Mouse (Mus musculus) gastrocnemius, adult 2 months (tissue): ENCODE data around the gene Shisa2. TPM values are rescaled to one million over a fixed set of nuclear protein-coding genes. Genes with fewer than 3 reads are reported as not detected.

Experiments
- DNase-seq: peaks from one replicate; pipeline ENCODE4 v3.0.0; 2022
- H3K27ac ChIP-seq: fragments of 200-600 bp; 2 replicates; pipeline ENCODE4 v1.8.1; 2022; ENCODE audit warnings: mild to moderate bottlenecking
- H3K4me3 ChIP-seq: fragments of 200-600 bp; 2 replicates; pipeline ENCODE4 v1.8.1; 2022; ENCODE audit warnings: mild to moderate bottlenecking, moderate library complexity
- CTCF ChIP-seq: fragments of 200-600 bp; IDR thresholded peaks from 2 replicates; pipeline ENCODE4 v1.8.1; 2022; ENCODE audit warnings: antibody characterized with exemption, mild to moderate bottlenecking, moderate library complexity
- intact Hi-C: fragments of 180-260 bp; cut with DNase I; formaldehyde crosslinking; loops from one replicate; pipeline ENCODE4 v1.15.1; 2025
- total RNA-seq, 2 experiments: library from RNA; stranded (reverse); gene quantifications; 2 replicates each; pipeline ENCODE4 v1.2.3; 2021

Gene Shisa2
- total RNA-seq, 2 experiments from 2014 or later, result 70.6 to 96.6 TPM

DNA sequence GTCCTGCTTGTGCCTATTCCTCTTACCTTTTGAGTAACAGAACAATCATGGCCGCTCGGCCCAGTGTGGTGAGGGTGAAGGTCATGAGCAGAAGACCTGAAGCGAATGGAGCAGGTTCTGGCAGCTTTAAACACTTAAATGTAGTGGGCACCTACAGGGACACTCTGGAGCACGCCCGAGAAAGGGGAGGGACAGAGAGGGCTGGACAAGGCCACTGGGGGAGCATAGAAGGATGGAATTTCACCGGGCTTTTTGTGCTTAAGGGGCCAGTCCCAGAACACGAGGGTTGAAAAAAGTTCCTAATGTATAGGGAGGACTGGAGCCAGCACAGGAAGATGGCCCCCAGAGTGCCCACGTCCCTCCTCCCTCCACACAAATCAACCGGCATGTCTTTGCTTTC is 8.9 kb downstream of the Shisa2 start:
- Histone ChIP-seq H3K4me3 (no peak overlapping the region), H3K27ac (no peak overlapping the region)
- intact Hi-C loops, result no loop called here
- TF ChIP-seq CTCF, result no peak
- DNase-seq, result no peak

DNA sequence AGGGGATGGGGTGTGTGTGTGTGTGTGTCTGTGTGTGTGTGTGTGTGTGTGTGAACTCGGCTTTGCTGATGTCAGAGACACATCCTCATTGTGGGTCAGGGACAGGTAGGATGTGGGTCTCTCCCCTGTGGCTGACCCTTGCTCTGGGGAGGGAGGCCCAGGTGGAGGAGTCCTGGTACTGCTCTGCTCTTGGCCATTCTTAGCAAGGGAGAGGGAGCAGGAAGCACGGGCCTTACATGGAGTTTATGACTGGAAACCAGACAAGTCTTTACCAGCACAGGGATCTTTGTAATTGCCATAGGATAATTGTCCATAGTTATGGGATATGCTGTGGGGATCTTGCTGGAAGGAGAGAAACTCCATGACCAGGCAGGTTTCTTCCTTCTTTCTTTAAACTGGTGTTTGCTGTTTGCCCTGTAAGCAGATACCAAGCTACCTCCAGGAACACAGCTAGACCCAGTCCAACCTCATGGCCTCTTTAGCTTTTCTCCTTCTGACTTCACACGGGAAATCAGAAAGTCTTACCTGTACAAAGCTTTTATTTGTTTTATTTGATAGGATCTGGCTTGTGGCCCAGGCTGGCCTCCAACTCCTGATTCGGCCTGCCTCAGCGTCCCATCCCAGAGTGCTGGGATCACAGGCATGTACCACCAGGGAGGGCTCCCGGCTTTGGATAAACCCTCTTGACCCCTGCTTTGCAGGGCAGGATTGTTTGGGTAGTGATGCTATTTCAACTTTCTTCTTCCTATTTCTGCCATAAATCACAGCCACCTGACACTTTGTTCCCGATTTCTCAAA is 14.0 kb downstream of the Shisa2 start:
- DNase-seq, result no peak
- no peak overlapping the region for H3K4me3 ChIP-seq
- no peak for TF ChIP-seq CTCF
- intact Hi-C loops, result no loop called here
- no peak overlapping the region for H3K27ac ChIP-seq

DNA sequence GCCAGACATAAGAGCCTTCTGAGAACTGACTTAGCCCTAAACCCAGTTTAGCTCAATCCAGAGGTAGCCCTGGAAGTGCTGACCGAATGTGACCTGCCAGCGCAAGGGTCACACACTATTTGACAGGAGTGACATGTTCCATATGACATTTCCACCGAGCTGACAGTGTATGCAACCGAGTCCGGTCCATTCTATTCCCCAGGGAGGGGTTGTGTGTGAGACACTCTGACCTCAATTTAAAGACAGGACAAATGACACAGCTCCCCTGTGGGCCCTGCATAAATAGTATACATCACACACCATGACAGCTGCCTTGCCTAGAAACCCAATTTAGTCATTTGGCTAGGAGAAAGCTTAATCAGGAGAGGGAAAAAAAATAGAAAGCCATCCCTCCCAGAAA is 16.7 kb downstream of the Shisa2 start:
- no peak overlapping the region for H3K27ac ChIP-seq
- DNase-seq, result no peak
- no peak for TF ChIP-seq CTCF
- intact Hi-C loops, result no loop called here
- no peak overlapping the region for H3K4me3 ChIP-seq

DNA sequence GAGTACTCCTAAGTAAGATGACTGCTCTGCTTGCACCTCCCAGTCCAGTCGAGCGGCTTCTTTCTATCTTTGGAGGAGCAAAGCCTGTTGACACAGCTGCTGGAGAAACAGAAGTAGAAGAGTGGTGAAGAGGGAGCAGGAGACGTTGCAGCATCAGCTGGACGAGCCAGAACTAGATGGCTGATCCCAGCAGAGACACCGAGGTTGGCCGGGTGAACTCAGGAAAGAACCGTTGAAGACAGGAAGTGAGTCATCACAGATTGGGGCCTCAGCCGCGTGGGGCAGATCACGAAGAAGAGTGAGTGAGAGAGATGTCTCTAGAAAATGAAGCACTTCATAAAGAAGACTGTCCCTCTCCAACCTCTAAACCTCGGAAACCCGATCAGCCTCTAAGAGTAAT is 18.5 kb downstream of the Shisa2 start:
- no peak for DNase-seq
- Histone ChIP-seq H3K27ac (peak overlapping the region; percentile 35; the same call in 1 of the 2 replicates), H3K4me3 (no peak overlapping the region)
- intact Hi-C loops, result no loop called here
- no peak for TF ChIP-seq CTCF

DNA sequence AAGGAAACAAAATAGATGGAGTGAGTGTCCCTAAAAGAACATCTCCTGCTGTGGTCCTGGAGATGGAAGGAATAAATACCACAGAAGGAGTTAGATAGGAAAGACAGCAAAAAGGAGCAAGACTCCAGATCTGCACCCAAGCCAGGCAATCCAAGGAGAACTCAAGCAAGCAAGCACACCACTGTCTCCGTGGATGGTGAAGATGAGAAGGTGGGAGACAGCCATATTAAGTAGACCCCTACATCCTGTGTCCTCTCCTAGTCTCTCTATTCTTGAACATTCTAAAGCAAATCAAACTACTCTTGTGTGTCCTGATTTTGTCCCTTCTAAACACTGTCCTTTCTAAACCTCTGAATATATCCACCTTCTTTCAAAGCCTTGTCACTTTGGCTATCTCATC is 19.1 kb downstream of the Shisa2 start:
- no peak overlapping the region for H3K4me3 ChIP-seq
- no peak for DNase-seq
- no peak overlapping the region for H3K27ac ChIP-seq
- no peak for TF ChIP-seq CTCF
- intact Hi-C loops, result no loop called here

DNA sequence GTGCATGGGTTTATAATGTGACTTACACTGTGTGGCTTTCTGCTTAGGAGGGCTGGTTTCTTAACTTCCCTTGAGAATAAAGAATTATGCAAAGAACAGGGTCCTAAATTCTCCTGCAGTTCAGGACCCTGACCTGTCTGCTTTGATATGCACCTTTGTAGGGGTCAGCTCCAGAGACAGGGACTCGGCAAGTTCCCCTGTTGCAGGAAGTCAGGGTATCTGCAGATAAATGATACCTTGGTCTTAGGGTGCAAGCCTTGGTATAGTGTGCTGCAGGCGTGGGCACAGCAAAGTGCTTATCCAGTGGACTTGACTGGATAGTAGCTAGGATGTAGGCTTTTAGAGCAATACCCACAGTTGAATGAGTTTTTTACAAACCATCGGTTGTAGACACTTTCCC is 19.8 kb downstream of the Shisa2 start:
- intact Hi-C loops, result no loop called here
- DNase-seq, result no peak
- Histone ChIP-seq H3K4me3 (no peak overlapping the region), H3K27ac (no peak overlapping the region)
- no peak for TF ChIP-seq CTCF

DNA sequence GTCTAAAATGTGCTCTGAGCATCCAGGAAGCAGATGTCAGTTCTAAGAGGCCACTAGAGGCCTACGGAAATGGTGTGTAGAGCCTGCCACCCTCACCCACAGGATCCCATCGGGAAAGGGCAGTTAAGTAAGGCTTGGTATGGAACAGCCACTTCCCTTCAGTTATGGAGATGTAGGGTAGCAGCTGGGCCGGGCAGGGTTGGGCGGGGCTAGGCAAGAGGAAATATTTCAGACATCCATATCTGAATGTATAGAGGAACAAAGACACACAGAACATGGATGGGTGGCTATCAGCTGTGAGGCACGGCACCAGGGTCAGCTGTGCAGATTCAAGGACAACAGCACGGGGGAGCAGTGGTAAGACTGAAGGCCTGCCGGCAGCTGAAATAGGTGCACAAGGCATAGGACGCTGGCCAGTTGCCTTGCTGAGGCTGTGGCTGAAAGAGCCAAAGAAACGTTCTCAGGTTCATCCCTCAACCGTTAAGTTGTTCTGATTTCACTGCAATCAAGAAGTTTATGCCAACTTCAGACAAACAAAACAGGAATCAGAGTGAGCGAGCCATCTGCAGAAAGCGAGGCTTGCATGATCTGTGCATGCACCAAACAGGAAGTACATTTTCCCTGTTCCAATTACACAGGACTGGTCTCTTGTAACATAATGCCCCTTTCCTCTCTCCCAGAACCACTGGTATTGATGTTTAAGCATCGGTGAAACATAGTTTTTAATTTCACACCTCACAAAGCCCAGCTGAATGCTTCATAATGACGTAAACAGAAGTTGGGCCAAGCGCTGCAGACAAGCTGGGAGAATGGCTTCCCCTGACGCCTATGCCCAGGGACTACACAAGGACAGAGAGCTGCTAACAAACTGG is 22.0 kb downstream of the Shisa2 start:
- TF ChIP-seq CTCF, result peak; percentile 47
- Histone ChIP-seq H3K27ac (peak overlapping the region; percentile 28; the same call in 1 of the 2 replicates), H3K4me3 (no peak overlapping the region)
- peak; percentile 62 for DNase-seq
- intact Hi-C loops, result no loop called here

DNA sequence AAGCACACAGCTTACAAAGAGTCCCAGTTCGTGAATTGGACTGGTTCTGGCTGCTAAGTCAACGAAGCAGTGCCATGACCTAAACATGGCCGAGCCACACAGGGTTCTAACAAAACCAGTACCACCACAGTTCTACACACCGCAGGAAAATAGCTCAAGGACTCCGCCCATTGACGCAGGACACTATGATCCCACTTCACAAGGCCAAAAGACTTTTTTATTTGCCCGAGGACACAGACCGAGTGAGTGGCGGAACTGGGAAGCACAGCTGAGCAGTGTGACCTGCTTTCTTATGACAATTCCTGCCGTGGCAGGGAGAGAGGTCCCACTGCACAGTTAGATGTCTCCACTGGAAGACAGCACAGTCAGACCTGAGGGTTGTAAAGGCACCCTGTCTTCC is 23.5 kb downstream of the Shisa2 start:
- intact Hi-C loops, result no loop called here
- Histone ChIP-seq H3K27ac (no peak overlapping the region), H3K4me3 (no peak overlapping the region)
- DNase-seq, result no peak
- TF ChIP-seq CTCF, result no peak

DNA sequence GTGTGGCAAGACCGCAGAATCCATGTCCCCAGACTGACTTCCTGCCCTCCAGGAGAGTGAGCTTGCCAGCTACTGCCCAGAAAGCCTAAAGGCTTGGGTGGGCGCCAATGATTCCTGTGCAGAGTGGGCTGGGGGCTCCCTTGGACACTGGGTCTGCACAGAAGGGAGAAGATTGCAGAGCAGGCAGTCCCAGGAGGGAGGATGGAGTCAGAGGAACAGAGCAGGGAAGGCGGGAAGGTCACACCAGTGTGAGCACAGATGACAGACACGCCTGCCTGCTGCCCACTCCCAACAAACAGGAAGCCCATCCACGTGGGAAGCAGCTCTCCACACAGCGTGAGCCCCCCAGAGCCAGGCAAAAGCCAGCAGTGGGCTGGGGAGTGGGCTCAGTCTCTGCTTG is 24.2 kb downstream of the Shisa2 start:
- DNase-seq, result no peak
- intact Hi-C loops, result no loop called here
- no peak for TF ChIP-seq CTCF

DNA sequence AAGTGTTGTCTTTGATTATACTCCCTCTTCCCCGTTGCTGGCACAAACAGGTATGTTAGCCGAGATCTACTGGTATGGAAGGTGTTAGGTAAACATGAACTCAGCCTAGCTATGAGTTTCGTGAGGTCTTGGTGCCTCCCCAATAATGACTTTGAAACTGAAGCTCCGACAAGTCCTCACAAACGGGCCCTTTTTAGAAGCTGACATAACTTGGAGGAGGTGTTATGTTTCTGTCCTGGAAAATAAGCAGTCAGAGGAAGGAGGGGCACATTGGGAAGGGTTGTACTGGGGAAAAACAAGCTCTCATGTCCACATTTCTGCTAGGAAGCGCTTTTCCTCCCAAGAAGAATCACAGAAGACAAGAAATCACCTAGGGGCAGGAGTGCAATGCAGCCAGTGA is 31.5 kb downstream of the Shisa2 start:
- intact Hi-C loops, result loop anchor here (2.0 kb wide), 1 partner anchor 30 kb away; no protein-coding TSS in a partner anchor
- DNase-seq, result peak; percentile 29
- peak overlapping the region; percentile 24; the same call in 1 of the 2 replicates for H3K4me3 ChIP-seq
- no peak for TF ChIP-seq CTCF
- peak overlapping the region; percentile 89 for H3K27ac ChIP-seq

More for the DNA sequence above, 24.2 kb downstream of the Shisa2 start:
- H3K27ac ChIP-seq, result no peak overlapping the region
- H3K4me3 ChIP-seq, result no peak overlapping the region

DNA sequence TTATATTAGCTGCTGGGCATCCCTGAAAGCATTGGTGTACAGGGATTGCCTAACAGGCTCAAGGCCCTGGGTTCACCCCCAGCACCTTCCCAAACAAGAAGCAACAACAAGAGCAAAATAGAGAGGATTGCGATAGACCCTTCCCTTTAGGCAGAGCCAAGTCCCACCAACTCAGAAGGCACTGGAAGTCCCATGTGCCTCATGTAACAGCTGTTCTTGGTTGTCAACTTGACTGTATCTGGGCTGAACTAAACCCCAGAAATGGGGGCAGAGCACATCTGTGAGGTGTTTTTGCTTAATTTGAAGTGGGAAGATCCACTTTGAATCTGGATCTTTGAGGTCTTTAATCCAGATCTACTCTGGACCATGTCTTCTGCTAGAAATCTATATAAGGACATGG is 32.0 kb downstream of the Shisa2 start:
- intact Hi-C loops, result loop anchor here (2.0 kb wide), 1 partner anchor 30 kb away; no protein-coding TSS in a partner anchor
- Histone ChIP-seq H3K27ac (peak overlapping the region; percentile 89), H3K4me3 (peak overlapping the region; percentile 24; the same call in 1 of the 2 replicates)
- DNase-seq, result no peak
- no peak for TF ChIP-seq CTCF

DNA sequence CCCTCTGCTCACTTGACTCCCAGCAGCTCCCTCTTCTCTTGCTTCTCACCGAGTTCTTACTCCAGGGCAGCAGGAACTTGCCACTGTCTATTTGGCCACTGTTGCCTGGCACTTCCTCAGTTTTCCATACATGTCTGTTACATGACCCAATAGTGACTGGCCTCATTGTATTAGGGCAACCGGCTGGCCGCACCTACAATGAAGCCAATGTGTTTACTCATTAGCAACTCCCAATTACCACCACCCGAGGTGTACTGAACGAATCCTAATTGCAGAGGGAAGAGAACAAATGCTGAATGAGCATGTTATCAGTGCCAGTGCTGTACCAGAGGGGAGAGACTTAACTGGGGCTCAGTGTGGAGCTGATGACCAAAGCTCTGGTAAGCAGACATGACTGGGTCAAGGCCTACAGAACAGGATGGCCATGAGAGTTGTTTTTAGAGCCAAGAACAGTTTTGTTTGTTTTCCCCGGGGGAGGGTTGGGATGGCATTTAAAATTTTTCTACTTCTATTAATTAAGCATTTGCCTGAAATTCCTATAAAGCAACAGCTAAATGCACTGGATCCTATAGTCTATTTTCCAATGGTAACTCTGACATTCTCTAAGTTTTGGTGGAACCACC is 47.9 kb downstream of the Shisa2 start:
- no peak overlapping the region for H3K4me3 ChIP-seq
- intact Hi-C loops, result no loop called here
- no peak for TF ChIP-seq CTCF
- no peak for DNase-seq
- no peak overlapping the region for H3K27ac ChIP-seq

DNA sequence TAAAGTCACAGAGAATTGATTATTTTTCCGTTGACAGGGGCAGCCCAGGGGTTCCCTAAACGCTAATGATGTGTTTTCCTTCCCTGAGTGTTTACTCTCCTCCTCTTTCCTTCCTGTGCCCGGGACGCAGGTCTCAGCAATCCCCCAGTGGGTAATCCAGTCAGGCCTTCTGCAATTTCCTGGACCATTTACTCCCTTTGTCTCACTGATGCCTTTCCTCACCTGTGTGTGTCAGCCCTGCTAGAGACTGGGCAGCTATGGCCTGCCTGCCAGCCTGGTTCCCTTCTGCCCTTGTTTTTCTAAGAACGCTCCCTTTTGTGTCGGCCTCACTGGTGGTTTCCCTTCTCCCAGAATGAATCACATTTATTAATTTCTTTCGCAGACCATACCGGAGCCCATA is 49.4 kb downstream of the Shisa2 start:
- H3K4me3 ChIP-seq, result no peak overlapping the region
- peak overlapping the region; percentile 81 for H3K27ac ChIP-seq
- DNase-seq, result no peak
- intact Hi-C loops, result no loop called here
- TF ChIP-seq CTCF, result no peak
